Mouse (Mus musculus): ENCODE measurements around the gene Lrrc7. TPM values are rescaled to one million over a fixed set of nuclear protein-coding genes. Genes with fewer than 3 reads are reported as not detected.
A peak's percentile ranks its signal among the peaks of the same experiment; 100 is the strongest.

Lrrc7 gene
- polyA plus RNA-seq, 1 experiment from 2014 or later, result 12.8 TPM

GRCm38 (mm10) chr3:158210657-158211056 is 351.4 kb downstream of the Lrrc7 start:
- ATAC-seq (ENCODE audit: low FRiP score, low read depth), result no peak
- Histone ChIP-seq H3K4me3 (no peak overlapping the region), H3K27me3 (no peaks in the 10 kb centered on the region), H3K4me2 (no peak overlapping the region), H3K9ac (no peak overlapping the region), H3K9me3 (no peaks in the 10 kb centered on the region), H3K36me3 (0 out of 2 replicates have a peak, but pooled peaks cover 3% of the 10 kb centered on the region), H3K4me1 (replicated peaks) (no peaks in the 10 kb centered on the region), H3K27ac (replicated peaks) (no peak overlapping the region)
- WGBS, result 54% methylated on average over 2 of the region's 2 CpGs

GRCm38 (mm10) chr3:158210026-158210425 is 352.0 kb downstream of the Lrrc7 start:
- 10% methylated on average over 2 of the region's 2 CpGs for WGBS
- H3K9ac ChIP-seq, result no peak overlapping the region
- no peak overlapping the region for H3K4me3 ChIP-seq
- H3K4me1 ChIP-seq (replicated peaks), result no peaks in the 10 kb centered on the region
- no peak overlapping the region for H3K27ac ChIP-seq (replicated peaks)
- no peaks in the 10 kb centered on the region for H3K27me3 ChIP-seq
- 0 out of 2 replicates have a peak, but pooled peaks have one; percentile 51 for ATAC-seq (ENCODE audit: low FRiP score, low read depth)
- no peak overlapping the region for H3K4me2 ChIP-seq
- H3K9me3 ChIP-seq, result no peaks in the 10 kb centered on the region
- H3K36me3 ChIP-seq, result 0 out of 2 replicates have a peak, but pooled peaks cover 3% of the 10 kb centered on the region

GRCm38 (mm10) chr3:158207840-158208239 is 354.2 kb downstream of the Lrrc7 start:
- Histone ChIP-seq H3K9me3 (no peaks in the 10 kb centered on the region), H3K4me2 (no peak overlapping the region), H3K4me3 (no peak overlapping the region), H3K9ac (no peak overlapping the region), H3K27me3 (no peaks in the 10 kb centered on the region), H3K27ac (replicated peaks) (no peak overlapping the region), H3K4me1 (replicated peaks) (no peaks in the 10 kb centered on the region), H3K36me3 (0 out of 2 replicates have a peak, but pooled peaks cover 3% of the 10 kb centered on the region)
- ATAC-seq (ENCODE audit: low FRiP score, low read depth), result peak; percentile 48; the same call in 1 of the 2 replicates
- 48% methylated on average over 2 of the region's 2 CpGs for WGBS

DNA sequence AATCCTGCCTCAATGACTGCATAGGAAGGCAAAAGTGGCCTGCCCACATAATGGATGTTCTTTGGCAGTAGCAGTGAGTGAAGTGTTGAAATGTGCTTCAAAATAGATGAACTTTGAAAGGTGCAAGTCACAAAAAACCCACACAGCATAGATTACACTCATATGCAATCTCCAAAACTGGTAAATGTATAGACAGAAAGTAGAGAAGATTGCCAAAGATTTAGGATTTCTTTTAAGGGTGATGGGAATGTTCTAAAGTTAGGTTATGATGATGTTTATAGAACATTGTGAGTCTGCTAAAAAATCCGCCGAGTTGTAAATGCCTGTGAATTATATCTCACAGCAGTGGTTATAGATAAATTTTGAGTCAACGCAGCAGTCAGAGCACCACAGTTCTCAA is 359.2 kb downstream of the Lrrc7 start:
- H3K9me3 ChIP-seq, result no peaks in the 10 kb centered on the region
- H3K4me1 ChIP-seq (replicated peaks), result no peaks in the 10 kb centered on the region
- H3K36me3 ChIP-seq, result no peaks in the 10 kb centered on the region
- 96% methylated on average over 3 of the region's 3 CpGs for WGBS
- H3K9ac ChIP-seq, result no peak overlapping the region
- H3K4me3 ChIP-seq, result no peak overlapping the region
- no peaks in the 10 kb centered on the region for H3K27me3 ChIP-seq
- no peak for ATAC-seq (ENCODE audit: low FRiP score, low read depth)
- no peak overlapping the region for H3K4me2 ChIP-seq
- no peak overlapping the region for H3K27ac ChIP-seq (replicated peaks)

- no peak overlapping the region for H3K4me3 ChIP-seq
- H3K9ac ChIP-seq, result no peak overlapping the region
- H3K36me3 ChIP-seq, result peaks cover 5% of the 10 kb centered on the region; the same call in 1 of the 2 replicates
- no peaks in the 10 kb centered on the region for H3K4me1 ChIP-seq (replicated peaks)
- no peaks in the 10 kb centered on the region for H3K9me3 ChIP-seq
- no peak for ATAC-seq (ENCODE audit: low FRiP score, low read depth)
- H3K4me2 ChIP-seq, result no peak overlapping the region
- no peak overlapping the region for H3K27ac ChIP-seq (replicated peaks)
- no peaks in the 10 kb centered on the region for H3K27me3 ChIP-seq
Observed at GRCm38 (mm10) chr3:158195426-158195825, 366.6 kb downstream of the Lrrc7 start.

GRCm38 (mm10) chr3:158193229-158193628 is 368.8 kb downstream of the Lrrc7 start:
- Histone ChIP-seq H3K27ac (replicated peaks) (no peak overlapping the region), H3K36me3 (peaks cover 5% of the 10 kb centered on the region; the same call in 1 of the 2 replicates), H3K27me3 (no peaks in the 10 kb centered on the region), H3K4me3 (no peak overlapping the region), H3K9ac (no peak overlapping the region), H3K9me3 (no peaks in the 10 kb centered on the region), H3K4me2 (no peak overlapping the region), H3K4me1 (replicated peaks) (no peaks in the 10 kb centered on the region)
- 66% methylated on average over 1 of the region's 1 CpGs for WGBS
- no peak for ATAC-seq (ENCODE audit: low FRiP score, low read depth)

GRCm38 (mm10) chr3:158174880-158175735 is 386.9 kb downstream of the Lrrc7 start:
- no peak overlapping the region for H3K4me3 ChIP-seq
- H3K4me2 ChIP-seq, result no peak overlapping the region
- H3K9me3 ChIP-seq, result no peaks in the 10 kb centered on the region
- H3K27ac ChIP-seq (replicated peaks), result no peak overlapping the region
- H3K36me3 ChIP-seq, result no peaks in the 10 kb centered on the region
- peak; percentile 61; the same call in 1 of the 2 replicates for ATAC-seq (ENCODE audit: low FRiP score, low read depth)
- no peaks in the 10 kb centered on the region for H3K27me3 ChIP-seq
- H3K4me1 ChIP-seq (replicated peaks), result no peaks in the 10 kb centered on the region
- WGBS, result 64% methylated on average over 10 of the region's 10 CpGs
- H3K9ac ChIP-seq, result no peak overlapping the region

DNA sequence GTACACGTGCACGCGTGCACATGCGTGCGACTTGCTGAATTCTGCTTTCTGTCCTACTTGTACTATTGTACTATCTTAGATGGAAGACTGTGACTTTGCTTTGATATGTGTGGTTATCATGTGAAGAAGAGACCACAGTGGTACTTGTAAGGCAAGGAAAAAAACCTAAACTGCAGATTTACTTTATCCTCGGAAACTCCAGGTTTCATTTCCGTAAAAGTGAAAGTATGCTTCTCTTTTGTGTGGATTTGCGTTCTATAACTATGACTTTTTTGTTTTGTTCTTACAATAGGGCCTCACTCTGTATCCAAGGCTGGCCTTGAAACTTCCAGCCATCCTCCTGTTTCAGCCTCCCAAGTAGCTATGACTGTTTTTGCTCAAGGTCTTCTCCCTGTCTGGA is 392.8 kb downstream of the Lrrc7 start:
- no peak for ATAC-seq (ENCODE audit: low FRiP score, low read depth)
- no peaks in the 10 kb centered on the region for H3K36me3 ChIP-seq
- no peak overlapping the region for H3K27ac ChIP-seq (replicated peaks)
- no peak overlapping the region for H3K4me3 ChIP-seq
- no peak overlapping the region for H3K4me2 ChIP-seq
- H3K27me3 ChIP-seq, result no peaks in the 10 kb centered on the region
- WGBS, result 96% methylated on average over 8 of the region's 8 CpGs
- peaks cover 4% of the 10 kb centered on the region; the same call in 1 of the 2 replicates for H3K4me1 ChIP-seq (replicated peaks)
- H3K9ac ChIP-seq, result no peak overlapping the region
- no peaks in the 10 kb centered on the region for H3K9me3 ChIP-seq

GRCm38 (mm10) chr3:158168454-158168853 is 393.6 kb downstream of the Lrrc7 start:
- Histone ChIP-seq H3K4me3 (no peak overlapping the region), H3K4me2 (no peak overlapping the region), H3K9ac (no peak overlapping the region), H3K9me3 (no peaks in the 10 kb centered on the region), H3K36me3 (no peaks in the 10 kb centered on the region), H3K27ac (replicated peaks) (0 out of 2 replicates have a peak overlapping the region, but pooled peaks have one; percentile 18), H3K27me3 (no peaks in the 10 kb centered on the region), H3K4me1 (replicated peaks) (peaks cover 4% of the 10 kb centered on the region; the same call in 1 of the 2 replicates)
- peak; percentile 59; the same call in 1 of the 2 replicates for ATAC-seq (ENCODE audit: low FRiP score, low read depth)
- 48% methylated on average over 4 of the region's 4 CpGs for WGBS

DNA sequence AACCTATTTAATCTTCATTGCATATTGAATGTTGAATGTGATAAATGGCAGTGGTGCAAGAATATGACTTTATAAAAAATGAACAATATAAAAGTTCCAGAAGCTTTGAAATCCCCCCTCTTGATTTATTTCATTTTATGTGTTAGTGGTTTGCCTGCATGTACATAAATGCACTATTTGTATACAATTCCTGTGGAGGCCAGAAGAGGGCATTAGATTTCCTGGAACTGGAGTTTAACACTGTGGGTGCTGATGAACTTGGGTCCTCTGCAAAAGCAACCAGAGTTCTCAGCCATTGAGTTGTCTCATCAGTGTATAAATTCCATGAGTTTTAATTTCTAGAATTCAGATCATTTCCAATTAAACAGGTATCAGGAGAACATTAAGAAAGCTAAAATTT is 397.0 kb downstream of the Lrrc7 start:
- no peak overlapping the region for H3K9ac ChIP-seq
- no peak overlapping the region; the same call in 1 of the 2 replicates for H3K27ac ChIP-seq (replicated peaks)
- no peaks in the 10 kb centered on the region for H3K9me3 ChIP-seq
- H3K4me2 ChIP-seq, result no peak overlapping the region
- peaks cover 4% of the 10 kb centered on the region; the same call in 1 of the 2 replicates for H3K4me1 ChIP-seq (replicated peaks)
- no peaks in the 10 kb centered on the region for H3K27me3 ChIP-seq
- no peak for ATAC-seq (ENCODE audit: low FRiP score, low read depth)
- H3K36me3 ChIP-seq, result peaks cover 10% of the 10 kb centered on the region
- H3K4me3 ChIP-seq, result no peak overlapping the region

DNA sequence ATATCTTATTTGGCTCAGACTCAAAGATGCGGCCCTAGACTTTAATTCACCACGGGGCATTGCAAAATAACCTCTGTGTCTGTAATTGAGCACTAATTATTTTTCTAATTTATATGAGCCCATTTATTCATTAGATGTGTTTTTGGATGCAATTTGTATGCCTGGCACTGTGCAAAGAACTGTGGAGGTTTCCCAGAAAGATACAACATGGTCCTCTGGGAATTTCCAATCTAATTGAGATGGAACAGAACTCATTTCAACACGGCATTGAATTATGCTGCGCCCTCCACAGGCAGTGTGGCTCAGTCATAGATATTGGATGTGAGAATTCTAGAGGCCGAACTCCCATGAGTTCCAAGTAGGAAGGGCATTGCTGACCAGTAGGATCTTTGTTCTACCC is 397.6 kb downstream of the Lrrc7 start:
- 59% methylated on average over 5 of the region's 5 CpGs for WGBS
- H3K9me3 ChIP-seq, result no peaks in the 10 kb centered on the region
- H3K36me3 ChIP-seq, result peaks cover 11% of the 10 kb centered on the region
- H3K9ac ChIP-seq, result no peak overlapping the region
- no peak overlapping the region; the same call in 1 of the 2 replicates for H3K27ac ChIP-seq (replicated peaks)
- H3K4me2 ChIP-seq, result no peak overlapping the region
- peaks cover 4% of the 10 kb centered on the region; the same call in 1 of the 2 replicates for H3K4me1 ChIP-seq (replicated peaks)
- no peaks in the 10 kb centered on the region for H3K27me3 ChIP-seq
- 0 out of 2 replicates have a peak, but pooled peaks have one; percentile 11 for ATAC-seq (ENCODE audit: low FRiP score, low read depth)
- no peak overlapping the region for H3K4me3 ChIP-seq

GRCm38 (mm10) chr3:158163127-158163526 is 398.9 kb downstream of the Lrrc7 start:
- H3K4me3 ChIP-seq, result no peak overlapping the region
- H3K9ac ChIP-seq, result no peak overlapping the region
- H3K27me3 ChIP-seq, result no peaks in the 10 kb centered on the region
- WGBS, result 90% methylated on average over 4 of the region's 4 CpGs
- ATAC-seq (ENCODE audit: low FRiP score, low read depth), result no peak
- no peaks in the 10 kb centered on the region for H3K9me3 ChIP-seq
- H3K36me3 ChIP-seq, result peaks cover 11% of the 10 kb centered on the region
- H3K4me1 ChIP-seq (replicated peaks), result no peaks in the 10 kb centered on the region
- no peak overlapping the region for H3K4me2 ChIP-seq
- no peak overlapping the region for H3K27ac ChIP-seq (replicated peaks)
